In the genomic region with DNA sequence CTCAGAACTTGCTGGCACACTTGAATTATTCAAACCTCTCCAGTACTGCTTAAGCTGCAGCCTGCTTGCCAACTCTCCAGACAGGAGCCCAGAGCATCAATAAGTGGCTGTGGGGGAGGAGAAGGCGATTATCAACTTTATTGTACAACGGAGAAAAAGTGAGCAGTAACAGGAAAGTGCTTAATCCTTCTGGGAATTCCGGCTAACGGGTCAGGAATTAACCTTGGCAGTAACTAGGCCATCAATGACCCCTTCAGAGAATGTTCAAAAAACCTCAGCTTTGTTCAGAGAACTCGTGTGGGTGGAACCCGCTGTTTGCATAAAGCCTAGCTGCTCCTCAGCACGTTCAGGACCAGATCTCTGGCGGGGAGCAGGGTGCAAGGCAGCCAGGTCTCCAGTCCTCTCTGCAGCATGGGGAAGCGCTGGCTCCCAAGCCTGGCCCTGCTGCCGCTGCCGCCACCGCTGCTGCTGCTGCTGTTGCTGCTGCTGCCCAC, we compare ENCODE assay signal across 10 mouse cellular contexts. TPM values are rescaled to one million over a fixed set of nuclear protein-coding genes. Genes with fewer than 3 reads are reported as not detected.
DNase-seq lines count a peak whose midpoint lies in the region; ATAC-seq and TF ChIP-seq lines count a peak whose summit lies in the region.
"Had no signal": no experiment of that assay in that cellular context is flagged by ENCODE, and none has a peak within 500 bp of the region (broad histone marks: within the 10 kb centered on the region; RNA-seq: fewer than 3 reads in every experiment).

No protein-coding gene starts in this region.

- H3K4me1 ChIP-seq in testis, adult 2 months (ENCODE audit: control insufficient read depth, insufficient read depth, low read length), result peaks cover 2% of the 10 kb centered on the region; the same call in 1 of the 2 replicates
- H3K4me1 ChIP-seq in kidney, embryonic 15.5 days, result no peaks in the 10 kb centered on the region
- H3K4me1 ChIP-seq in liver, embryonic 14.5 days (replicated peaks; ENCODE audit: control insufficient read depth in 2 of 2, insufficient read depth in 2 of 2, low read length in 1 of 2), result no peaks in the 10 kb centered on the region; a peak in 1 of 4 replicates

- no peak overlapping the region for H3K27ac ChIP-seq in testis, adult 2 months (ENCODE audit: control insufficient read depth, insufficient read depth, low read depth, low read length)
- H3K27ac ChIP-seq in kidney, embryonic 15.5 days, result no peak overlapping the region
- H3K27ac ChIP-seq in liver, embryonic 14.5 days, result no peak overlapping the region

- no peak overlapping the region for H3K9ac ChIP-seq in kidney, embryonic 15.5 days
- H3K9ac ChIP-seq in liver, embryonic 14.5 days (replicated peaks), result no peak overlapping the region

- peak overlapping the region; percentile 47 for H3K4me3 ChIP-seq in testis, adult 2 months (ENCODE audit: control insufficient read depth, low read depth, low read length)
- 0 out of 2 replicates have a peak overlapping the region, but pooled peaks have one; percentile 3 for H3K4me3 ChIP-seq in kidney, embryonic 15.5 days (replicated peaks)
- peak overlapping the region; percentile 17 to 34; a peak in 2 of 4 replicates for H3K4me3 ChIP-seq in liver, embryonic 14.5 days (ENCODE audit: insufficient read depth in 1 of 2, low read depth in 2 of 2, low read length in 2 of 2)
- H3K4me3 ChIP-seq: myocyte had no signal

- DNase-seq in adrenal gland, adult (ENCODE audit: inconsistent age in 2 of 2, low spot score in 1 of 2), result peak; percentile 5 to 72
- no peak for DNase-seq in adrenal gland, postnatal 4 days (ENCODE audit: low spot score in 2 of 2)
- no peak for DNase-seq in testis, postnatal 10 days (ENCODE audit: low spot score)
- no peak for DNase-seq in liver, embryonic 14.5 days (ENCODE audit: low read depth in 3 of 3, low spot score in 3 of 3)
- DNase-seq in right cerebral cortex, postnatal 4 days, result peak; percentile 18

- 0 out of 2 replicates have a peak, but pooled peaks have one; percentile 54 for ATAC-seq in kidney, embryonic 15.5 days (replicated peaks; ENCODE audit: low FRiP score)
- no peak for ATAC-seq in liver, embryonic 14.5 days (ENCODE audit: insufficient read depth)
- ATAC-seq in monocyte, adult 5-6 weeks (replicated peaks; ENCODE audit: insufficient number of reproducible peaks, low FRiP score, low TSS enrichment, poor library complexity, severe bottlenecking), result no peak

- no peaks in the 10 kb centered on the region for H3K9me3 ChIP-seq in kidney, embryonic 15.5 days (replicated peaks)
- H3K9me3 ChIP-seq in liver, embryonic 14.5 days (ENCODE audit: control insufficient read depth, low read length), result no peaks in the 10 kb centered on the region

- TF ChIP-seq CTCF in testis, adult 2 months (IDR thresholded peaks at IDR 0.05; ENCODE audit: control insufficient read depth, insufficient read depth, insufficient replicate concordance, low read depth, low read length), result no peak
- TF ChIP-seq CTCF in liver, embryonic 14.5 days (IDR thresholded peaks at IDR 0.05; ENCODE audit: low read depth), result no peak

- no peaks in the 10 kb centered on the region for H3K27me3 ChIP-seq in testis, adult 2 months (ENCODE audit: control insufficient read depth, insufficient read depth, low read length)
- H3K27me3 ChIP-seq in kidney, embryonic 15.5 days, result no peaks in the 10 kb centered on the region
- no peaks in the 10 kb centered on the region for H3K27me3 ChIP-seq in liver, embryonic 14.5 days (ENCODE audit: control insufficient read depth, insufficient read depth, low read length)

- H3K36me3 ChIP-seq in testis, adult 2 months (ENCODE audit: control insufficient read depth, insufficient read depth, low read length), result no peaks in the 10 kb centered on the region
- no peaks in the 10 kb centered on the region for H3K36me3 ChIP-seq in kidney, embryonic 15.5 days
- H3K36me3 ChIP-seq in liver, embryonic 14.5 days (replicated peaks; ENCODE audit: control insufficient read depth, insufficient read depth, low read depth), result no peaks in the 10 kb centered on the region

- peak overlapping the region; percentile 37 for H3K4me2 ChIP-seq in kidney, embryonic 15.5 days
- peak overlapping the region; percentile 28 for H3K4me2 ChIP-seq in liver, embryonic 14.5 days (ENCODE audit: low read depth)

- TF ChIP-seq EP300 in liver, embryonic 14.5 days (IDR thresholded peaks at IDR 0.05; ENCODE audit: low read depth), result no peak

- TF ChIP-seq POLR2A in testis, adult 2 months (IDR thresholded peaks at IDR 0.05; ENCODE audit: control insufficient read depth, low read depth, low read length), result no peak

- 5% methylated on average over 12 of the region's 12 CpGs for WGBS in kidney, embryonic 15.5 days
- WGBS in liver, embryonic 14.5 days (ENCODE audit: insufficient replicate concordance), result 9% methylated on average over 12 of the region's 12 CpGs

RNA-seq across cellular contexts. Expression of a gene that starts 0.7 kb away (rescaled TPM):
- 10 to 100 TPM in 1 of 2 experiments, 1 to 10 TPM in 1; 3.1 to 14.9 TPM for total RNA-seq in adrenal gland, postnatal 4 days (2021)
- polyA plus RNA-seq in testis, adult 2 months (2012; rRNA removed), result 1.5 and 1.6 TPM in 2 replicates
- polyA plus RNA-seq in kidney, embryonic 15.5 days (2015; fragmentation: Nextera tagmentation; extraction: Ambion mirVana), result 1.2 and 2.2 TPM in 2 replicates
- polyA plus RNA-seq in liver, embryonic 14.5 days (2012; rRNA removed), result 15.7 and 20.5 TPM in 2 replicates
- polyA plus RNA-seq in liver, embryonic 14.5 days (2014; fragmentation: Nextera tagmentation; extraction: Ambion mirVana), result 31.5 and 43.2 TPM in 2 replicates
- total RNA-seq in monocyte, adult 5-6 weeks (2017), result not detected in 3 replicates
- total RNA-seq: common myeloid progenitor, adult 5-6 weeks had no signal
- polyA plus RNA-seq: myocyte had no signal

Comparison
In these comparisons a context has a peak if more than half of its experiments do, and no peak if none do; other contexts are left out.
1. DNase-seq: peak in adrenal gland, adult (2 of 2) and right cerebral cortex, postnatal 4 days (single experiment); none in adrenal gland, postnatal 4 days (0 of 2), testis, postnatal 10 days (single experiment) and liver, embryonic 14.5 days (0 of 3).
2. Peak in every context shown above with its lines, with median percentiles within 50 percentile points of each other: H3K4me3 ChIP-seq.